Mouse (Mus musculus) embryo, embryonic 11.5 days (tissue): ENCODE results near the gene Pdpk1.
A peak's percentile ranks its signal among the peaks of the same experiment; 100 is the strongest.
"Not testable (repeated sequence)": the region's sequence is repeated elsewhere in the genome, so short reads cannot be mapped to it uniquely, and the experiment has no call there.

Experiments
- DNase-seq: peaks from one replicate; pipeline ENCODE4 v3.0.0-alpha.2; 2012; ENCODE audit warnings: low read depth, low spot score

The Pdpk1 gene

GRCm38 (mm10) chr17:24126801-24127200 lies 23.9 kb downstream of the Pdpk1 start:
- DNase-seq, result no peak

- no peak for DNase-seq
Measured at GRCm38 (mm10) chr17:24119446-24119845, 31.3 kb downstream of the Pdpk1 start.

DNA sequence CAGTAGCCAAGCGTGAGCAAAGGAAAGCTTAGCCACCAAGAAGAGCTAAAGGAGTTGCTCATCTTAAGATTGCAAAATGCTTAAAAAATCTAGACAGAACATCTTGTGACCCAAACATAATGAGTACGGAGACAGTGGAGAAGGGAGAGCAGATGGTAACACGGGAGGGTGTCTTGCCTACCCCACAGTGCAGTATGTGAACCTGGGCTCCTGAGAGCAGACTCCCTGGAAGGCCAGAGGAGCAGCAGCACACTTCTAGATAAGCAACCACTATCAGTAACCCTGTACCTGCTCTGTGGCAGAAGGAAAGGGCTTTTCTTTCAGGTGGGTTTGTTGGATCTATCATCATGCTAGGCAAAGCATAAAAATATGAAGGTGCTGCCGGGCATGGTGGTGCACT lies 37.7 kb downstream of the Pdpk1 start:
- DNase-seq, result no peak

- no peak for DNase-seq
Measured at GRCm38 (mm10) chr17:24111256-24111655, 39.5 kb downstream of the Pdpk1 start.

GRCm38 (mm10) chr17:24108896-24109295 lies 41.8 kb downstream of the Pdpk1 start:
- no peak for DNase-seq

GRCm38 (mm10) chr17:24105111-24105510 lies 45.6 kb downstream of the Pdpk1 start:
- no peak for DNase-seq

DNA sequence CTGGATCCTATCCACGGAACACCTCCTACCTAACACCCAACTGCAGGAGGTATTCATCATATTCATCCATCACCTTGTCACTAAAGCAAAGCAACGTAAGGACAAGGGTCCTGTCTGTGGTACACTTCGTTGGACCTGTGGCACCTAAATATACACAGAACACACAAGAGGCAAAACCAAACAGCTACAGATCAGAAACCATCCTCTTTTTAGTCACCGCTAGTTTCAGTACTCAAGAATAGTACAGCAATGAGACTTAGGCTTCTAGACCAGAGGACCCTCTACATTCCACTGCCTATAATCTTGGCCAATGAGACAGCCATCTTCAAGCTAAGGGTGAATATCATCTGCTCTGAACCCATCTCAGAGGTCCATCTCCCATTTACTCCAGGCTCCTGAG lies 52.4 kb downstream of the Pdpk1 start:
- no peak for DNase-seq

DNA sequence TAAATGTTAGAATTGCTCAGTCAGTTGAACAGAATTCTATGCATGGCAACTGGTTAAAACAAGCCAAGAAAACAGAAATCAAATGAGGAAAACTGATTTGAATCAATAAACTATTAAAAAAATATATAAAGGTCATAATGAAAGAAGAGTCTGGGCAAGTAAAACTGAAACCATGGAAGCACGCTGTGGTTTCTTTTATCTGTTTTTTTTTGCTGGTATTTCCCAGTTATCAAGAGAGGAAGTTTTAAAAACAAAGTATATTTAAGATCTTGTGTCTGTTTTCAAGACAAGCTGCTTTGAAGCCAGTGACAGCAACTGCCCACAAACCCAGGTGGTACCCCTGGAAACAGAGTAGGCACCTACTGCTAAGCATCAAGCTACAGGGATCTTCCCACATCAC lies 60.1 kb downstream of the Pdpk1 start:
- no peak for DNase-seq

DNA sequence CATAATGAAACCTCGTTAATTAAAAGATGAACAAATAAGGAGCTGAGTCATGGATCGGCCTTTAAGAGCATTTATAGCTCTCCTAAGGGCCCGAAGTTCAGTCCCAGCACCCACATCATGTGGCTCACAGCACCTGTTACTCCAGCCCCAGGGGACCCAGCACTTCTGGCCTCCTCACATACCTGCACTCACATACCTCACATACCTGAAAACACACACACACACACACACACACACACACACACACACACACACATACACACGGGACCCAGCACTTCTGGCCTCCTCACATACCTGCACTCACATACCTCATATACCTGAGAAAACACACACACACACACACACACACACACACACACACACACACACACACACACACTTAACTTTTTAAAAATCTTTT lies 64.3 kb downstream of the Pdpk1 start:
- not testable (repeated sequence) for DNase-seq

- no peak for DNase-seq
Measured at GRCm38 (mm10) chr17:24084593-24084992, 66.1 kb downstream of the Pdpk1 start.

- no peak for DNase-seq
Measured at GRCm38 (mm10) chr17:24077101-24077500, 73.6 kb downstream of the Pdpk1 start.

GRCm38 (mm10) chr17:24072919-24073696 lies 77.6 kb downstream of the Pdpk1 start, which contains the start of gene Kctd5:
Gene Kctd5 (minus strand): TSS chr17:24073485.
- peak; percentile 94 for DNase-seq

DNA sequence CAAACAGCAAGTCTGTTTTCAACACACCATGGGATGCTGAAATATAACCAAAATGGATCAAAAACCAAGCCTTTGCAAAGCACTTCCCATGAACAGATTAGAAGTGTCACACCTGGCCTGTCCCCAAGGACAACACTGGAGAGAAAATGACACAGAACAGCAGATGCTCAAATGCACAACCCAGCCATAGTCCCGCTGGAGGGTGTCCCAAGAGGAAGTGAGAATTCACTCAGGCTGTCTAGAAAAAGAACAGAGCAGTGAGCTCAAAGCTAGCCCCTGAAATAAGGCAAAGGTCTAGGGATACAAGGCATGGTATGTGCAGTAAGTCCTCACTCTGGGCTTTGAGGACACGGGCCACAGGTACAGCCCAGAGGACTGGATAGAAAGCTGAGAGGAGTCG lies 81.2 kb downstream of the Pdpk1 start:
- DNase-seq, result no peak

DNA sequence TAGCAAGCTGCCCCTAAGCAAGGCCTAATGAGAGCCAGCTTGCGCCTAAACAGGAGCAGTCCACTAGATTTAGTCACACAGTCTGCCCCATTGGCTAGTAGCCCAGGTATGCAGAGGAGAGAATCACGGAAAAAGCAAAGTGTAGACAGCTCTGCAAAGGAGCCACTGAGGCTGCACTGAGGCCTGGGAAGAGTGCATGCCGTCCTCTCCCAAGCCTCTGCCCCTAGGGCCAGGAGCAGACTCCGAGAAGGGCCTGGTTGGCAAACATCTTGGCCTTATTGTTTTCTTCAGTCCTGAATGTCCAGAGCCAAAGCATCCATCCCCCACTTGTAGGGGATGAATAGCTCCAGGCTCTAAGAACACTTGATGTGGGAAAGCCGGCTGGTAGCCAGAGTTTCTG lies 82.5 kb downstream of the Pdpk1 start:
- no peak for DNase-seq

DNA sequence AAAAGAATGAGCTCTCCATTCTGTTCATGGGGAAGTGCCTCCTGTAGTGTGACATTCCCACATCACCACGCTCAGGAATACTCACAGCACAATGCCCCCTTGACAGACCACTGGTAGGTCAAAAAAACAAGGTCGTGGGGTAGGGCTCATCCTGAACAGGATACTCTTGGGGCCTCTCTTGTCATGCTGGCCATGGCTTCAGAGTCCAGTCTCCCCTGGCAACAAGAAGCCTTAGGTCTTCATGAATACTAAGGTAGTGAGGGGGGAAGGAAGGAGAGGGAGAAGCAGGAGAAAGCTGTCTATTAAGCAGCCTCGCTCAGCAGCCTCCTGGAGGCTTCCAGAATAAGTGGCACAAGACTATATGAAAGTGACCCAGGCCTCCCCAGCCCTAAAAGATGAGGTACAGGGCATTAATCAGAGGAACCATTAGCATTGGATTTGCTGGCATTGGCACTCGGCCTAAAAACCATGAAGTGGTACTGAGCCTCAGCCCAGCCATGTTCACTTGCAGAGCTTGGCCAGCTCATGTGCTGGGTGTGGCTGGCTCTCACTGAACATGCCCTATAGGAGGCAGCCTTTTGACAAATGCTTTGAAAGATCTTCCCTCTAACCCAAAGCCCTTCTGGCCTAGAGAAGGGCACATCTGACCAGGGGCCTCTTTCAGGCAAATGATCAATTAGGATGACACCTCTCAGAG lies 88.1 kb downstream of the Pdpk1 start:
- no peak for DNase-seq

DNA sequence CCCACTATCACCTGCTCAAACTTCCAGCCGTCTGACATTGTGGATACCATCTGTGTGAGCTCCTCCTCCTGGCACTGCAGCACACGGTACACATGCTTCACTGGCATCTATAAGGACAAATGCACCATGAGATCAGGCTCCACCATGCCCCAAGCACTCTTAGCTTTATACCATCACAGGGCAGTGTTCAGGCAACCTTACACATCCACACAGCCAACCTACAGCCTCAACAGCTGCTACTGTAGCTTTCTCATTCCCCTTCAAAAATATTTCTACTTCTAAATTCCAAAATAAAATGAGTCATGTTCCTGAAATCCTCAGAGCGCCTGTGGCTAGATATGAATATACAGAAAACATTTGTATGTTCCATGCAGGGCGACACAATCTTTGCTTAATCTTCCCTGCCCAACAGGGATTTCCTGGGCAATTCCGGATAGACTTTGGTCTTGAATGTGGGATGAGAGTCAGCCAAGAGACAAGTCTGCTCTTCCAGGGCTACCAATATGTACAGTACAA lies 92.9 kb downstream of the Pdpk1 start:
- DNase-seq, result no peak

DNA sequence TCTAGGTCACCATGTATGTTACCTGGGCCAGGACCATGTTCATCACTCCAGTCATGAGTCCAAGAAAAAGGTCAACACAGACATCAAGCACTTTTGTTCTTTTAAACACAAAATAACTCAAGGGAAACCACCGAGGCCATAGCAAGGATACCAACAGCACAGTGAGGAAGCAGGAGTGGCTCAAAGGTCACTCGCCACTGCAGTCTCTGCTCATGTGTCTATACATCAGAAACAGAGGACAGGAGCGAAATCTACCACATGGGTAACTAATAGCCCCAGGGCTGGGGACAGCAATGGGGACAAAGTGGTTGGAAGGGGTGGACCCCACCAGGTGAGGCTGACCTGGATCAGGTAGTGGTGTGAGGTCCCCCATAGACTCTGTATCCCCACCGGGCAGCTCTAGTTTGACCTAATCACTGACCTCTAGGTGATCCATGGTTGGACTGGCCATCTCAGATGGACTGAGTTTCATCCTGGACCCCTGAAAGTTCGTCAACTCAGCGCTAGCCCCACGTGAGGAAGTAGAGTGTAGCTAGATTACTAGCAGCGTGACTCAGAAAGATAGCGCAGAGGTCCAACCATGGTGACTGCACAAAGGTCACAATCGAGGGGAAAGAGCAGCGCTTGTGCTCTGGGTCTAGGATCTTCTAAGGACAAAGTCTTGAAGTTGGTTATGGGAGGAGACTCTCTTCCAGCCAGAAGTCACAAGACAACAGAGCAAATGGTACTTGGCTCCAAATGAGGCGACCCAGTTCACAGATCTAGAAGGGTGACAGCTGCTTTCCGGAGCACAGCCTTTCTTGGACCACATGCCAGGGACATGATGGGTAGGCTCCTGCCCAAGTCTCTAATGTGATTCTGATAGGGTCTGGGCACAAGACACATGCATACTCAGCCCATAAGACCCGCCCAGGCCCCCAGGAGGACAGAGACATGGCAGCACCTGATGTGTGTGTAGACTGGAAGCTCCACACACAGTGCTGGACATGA lies 93.8 kb downstream of the Pdpk1 start:
- DNase-seq, result no peak

GRCm38 (mm10) chr17:24049008-24049407 lies 101.7 kb downstream of the Pdpk1 start:
- no peak for DNase-seq

DNA sequence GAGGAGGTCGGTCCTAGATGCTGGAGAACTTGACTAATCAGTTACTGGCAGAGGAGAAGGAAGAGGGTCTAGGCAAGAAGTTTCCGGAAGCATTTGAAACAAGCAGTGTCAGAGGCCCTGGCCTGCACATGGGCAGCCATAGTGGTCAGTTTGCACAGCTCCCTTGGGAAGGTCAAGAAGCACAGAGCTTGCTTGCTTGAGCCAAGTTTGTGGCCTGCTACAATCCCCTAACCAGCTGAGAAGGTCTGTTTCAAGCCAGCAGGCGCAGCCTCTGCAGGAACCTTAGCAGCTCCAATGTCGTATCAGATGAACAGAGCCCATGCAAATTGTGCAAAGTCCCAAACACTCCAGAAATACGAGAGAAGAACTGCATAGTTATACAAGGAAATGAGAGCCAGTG lies 102.7 kb downstream of the Pdpk1 start:
- DNase-seq, result no peak

DNA sequence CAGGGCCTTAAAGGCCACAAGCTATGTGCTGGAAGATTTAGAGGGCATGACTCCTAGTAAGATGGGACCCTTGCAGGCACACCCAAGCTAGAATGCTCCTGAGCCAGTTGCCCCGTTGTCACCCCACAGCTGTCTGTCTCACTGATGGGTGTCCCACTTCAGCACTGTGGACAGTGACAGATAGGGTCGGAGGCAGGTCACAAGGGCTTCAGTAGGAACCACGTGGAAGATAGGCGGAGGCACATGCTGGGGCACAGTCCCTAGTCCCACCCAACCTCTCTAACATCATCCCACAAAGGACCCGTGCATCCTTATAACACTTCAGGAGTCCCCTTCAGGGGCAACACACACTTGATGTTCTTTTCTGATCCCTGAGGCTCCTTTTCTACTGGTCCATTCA lies 104.7 kb downstream of the Pdpk1 start:
- DNase-seq, result no peak

GRCm38 (mm10) chr17:24045608-24046007 lies 105.1 kb downstream of the Pdpk1 start:
- DNase-seq, result no peak

DNA sequence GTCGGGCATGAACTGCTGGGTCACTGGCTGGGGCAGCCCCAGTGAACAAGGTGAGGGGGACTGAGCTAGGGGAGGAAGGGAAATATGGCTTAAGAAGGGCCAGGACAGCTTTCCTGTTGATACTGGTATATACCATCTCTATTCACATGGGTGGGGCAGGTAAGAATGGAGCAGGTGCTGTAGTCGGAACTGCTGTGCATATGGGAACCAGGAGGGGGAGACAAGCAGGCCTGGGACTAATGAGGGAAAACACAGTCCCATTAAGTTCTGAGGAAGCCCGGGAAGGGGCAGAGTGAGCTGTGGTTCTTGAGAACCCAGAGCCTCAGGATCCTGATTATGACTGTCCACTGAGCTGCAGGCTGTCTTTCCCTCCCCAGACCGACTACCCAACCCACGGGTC lies 106.2 kb downstream of the Pdpk1 start:
- no peak for DNase-seq
